In the genomic region with DNA sequence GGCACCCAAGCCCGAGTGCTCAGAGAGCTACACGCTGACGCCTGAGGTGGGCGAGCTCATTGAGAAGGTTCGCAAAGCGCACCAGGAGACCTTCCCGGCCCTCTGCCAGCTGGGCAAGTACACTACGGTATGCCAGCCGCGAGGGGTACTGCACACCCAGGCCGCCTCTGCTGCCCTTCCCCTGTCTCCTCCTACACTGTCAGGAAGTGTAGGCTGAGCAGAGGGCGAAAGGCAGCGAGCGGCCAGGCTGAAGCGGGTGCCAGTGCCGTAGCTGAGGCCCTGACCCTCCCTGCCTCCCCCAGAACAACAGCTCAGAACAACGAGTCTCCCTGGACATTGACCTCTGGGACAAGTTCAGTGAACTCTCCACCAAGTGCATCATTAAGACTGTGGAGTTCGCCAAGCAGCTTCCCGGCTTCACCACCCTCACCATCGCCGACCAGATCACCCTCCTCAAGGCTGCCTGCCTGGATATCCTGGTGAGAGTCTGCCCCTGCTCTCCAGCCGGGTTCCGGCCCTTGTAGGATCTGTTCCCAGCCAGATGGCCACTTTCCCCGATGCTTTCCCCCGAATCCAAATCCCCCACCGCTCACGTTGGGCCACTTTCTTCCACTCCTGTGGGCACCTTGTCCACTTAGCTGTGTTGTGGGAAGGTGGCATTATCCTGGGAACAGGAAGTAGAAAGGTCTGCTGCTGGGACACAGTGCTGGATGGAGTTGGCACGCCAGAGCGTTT, we compare ENCODE assay signal across 8 mouse cellular contexts. TPM values are rescaled to one million over a fixed set of nuclear protein-coding genes. Genes with fewer than 3 reads are reported as not detected.
DNase-seq lines count a peak whose midpoint lies in the region; ATAC-seq and TF ChIP-seq lines count a peak whose summit lies in the region.

No protein-coding gene starts in this region.

- intact Hi-C loops in left cerebral cortex, adult 2 months (cut with DNase I) = loop anchor here (10.0 kb wide), 1 partner anchor 1344 kb away; a partner anchor contains a TSS

- no peak for TF ChIP-seq POLR2A in lung, adult 2 months (IDR thresholded peaks at IDR 0.05; ENCODE audit: borderline replicate concordance, extremely low read depth, low read depth, low read length)

- peak overlapping the region; percentile 42 for H3K4me2 ChIP-seq in hindbrain, embryonic 15.5 days

- no peak overlapping the region for H3K4me3 ChIP-seq in left cerebral cortex, adult 2 months
- peak overlapping the region; percentile 39; the same call in 1 of the 2 replicates for H3K4me3 ChIP-seq in embryonic facial prominence, embryonic 10.5 days
- no peak overlapping the region for H3K4me3 ChIP-seq in hindbrain, embryonic 15.5 days
- H3K4me3 ChIP-seq in lung, adult 2 months (replicated peaks; ENCODE audit: extremely low read depth, low read depth, low read length) = no peak overlapping the region

- WGBS in embryonic facial prominence, embryonic 10.5 days = 77% methylated on average over 29 of the region's 29 CpGs
- WGBS in hindbrain, embryonic 15.5 days = 34% methylated on average over 29 of the region's 29 CpGs
- WGBS in lung, adult 2 months = 71% methylated on average over 29 of the region's 29 CpGs

- no peaks in the 10 kb centered on the region for H3K9me3 ChIP-seq in embryonic facial prominence, embryonic 10.5 days
- H3K9me3 ChIP-seq in hindbrain, embryonic 15.5 days = no peaks in the 10 kb centered on the region

- peaks cover 88% of the 10 kb centered on the region for H3K36me3 ChIP-seq in embryonic facial prominence, embryonic 10.5 days (replicated peaks)
- H3K36me3 ChIP-seq in hindbrain, embryonic 15.5 days = peaks cover 9% of the 10 kb centered on the region

- H3K27ac ChIP-seq in left cerebral cortex, adult 2 months = peak overlapping the region; percentile 12; the same call in 1 of the 2 replicates
- peak overlapping the region; percentile 78 for H3K27ac ChIP-seq in embryonic facial prominence, embryonic 10.5 days (replicated peaks)
- H3K27ac ChIP-seq in hindbrain, embryonic 15.5 days (replicated peaks) = peak overlapping the region; percentile 85

- peak in 1 of 2 experiments; percentile 18 for DNase-seq in left cerebral cortex, adult 2 months (ENCODE audit: extremely low spot score in 1 of 2, low spot score in 2 of 2)
- DNase-seq in left cerebral cortex, adult 11 months (ENCODE audit: low spot score) = no peak
- no peak for DNase-seq in embryonic facial prominence, embryonic 10.5 days (ENCODE audit: low spot score)
- DNase-seq in naive thymus-derived CD4-positive, alpha-beta T cell, adult 2 months (ENCODE audit: low read depth) = peak; percentile 16
- no peak for DNase-seq in lung, adult 2 months
- DNase-seq in layer of hippocampus, adult 9-10 months (ENCODE audit: low spot score) = no peak

- no peak for ATAC-seq in hindbrain, embryonic 15.5 days (ENCODE audit: low FRiP score, low read depth)
- no peak for ATAC-seq in inflammation-experienced regulatory T-cells, adult 6 months

- H3K9ac ChIP-seq in hindbrain, embryonic 15.5 days = no peak overlapping the region

- no peak for TF ChIP-seq CTCF in left cerebral cortex, adult 2 months (IDR thresholded peaks at IDR 0.05)
- TF ChIP-seq CTCF in lung, adult 2 months (IDR thresholded peaks at IDR 0.05; ENCODE audit: insufficient read depth, low read length) = no peak

- peaks cover 68% of the 10 kb centered on the region for H3K4me1 ChIP-seq in embryonic facial prominence, embryonic 10.5 days
- peaks cover 64% of the 10 kb centered on the region for H3K4me1 ChIP-seq in hindbrain, embryonic 15.5 days (replicated peaks)
- peaks cover 31% of the 10 kb centered on the region for H3K4me1 ChIP-seq in lung, adult 2 months (ENCODE audit: control insufficient read depth, insufficient read depth, low read length)

- H3K27me3 ChIP-seq in embryonic facial prominence, embryonic 10.5 days (replicated peaks; ENCODE audit: low read depth, poor library complexity, severe bottlenecking) = no peaks in the 10 kb centered on the region
- no peaks in the 10 kb centered on the region for H3K27me3 ChIP-seq in hindbrain, embryonic 15.5 days

RNA-seq across cellular contexts. Expression of a gene that starts 12.5 kb away (rescaled TPM):
- 1 to 10 TPM; 1.4 to 3.2 TPM for total RNA-seq in left cerebral cortex, adult 2 months (2021)
- polyA plus RNA-seq in embryonic facial prominence, embryonic 10.5 days (2016; fragmentation: Nextera tagmentation; extraction: Ambion mirVana) = 0.25 TPM in 1 of 2 replicates, not detected in the other
- 1.8 and 3.1 TPM in 2 replicates for polyA plus RNA-seq in hindbrain, embryonic 15.5 days (2015; fragmentation: Nextera tagmentation; extraction: Ambion mirVana)
- not detected for polyA plus RNA-seq in inflammation-experienced regulatory T-cells, adult 6 months (2017; shearing (Covaris generic))
- polyA plus RNA-seq in lung, adult 2 months (2012; rRNA removed) = 0.29 and 0.40 TPM in 2 replicates

RNA-seq across cellular contexts. Expression of a gene that starts 42.7 kb away (rescaled TPM):
- 10 to 100 TPM; 14.0 to 18.7 TPM for total RNA-seq in left cerebral cortex, adult 2 months (2021)
- 34.0 and 35.6 TPM in 2 replicates for polyA plus RNA-seq in embryonic facial prominence, embryonic 10.5 days (2016; fragmentation: Nextera tagmentation; extraction: Ambion mirVana)
- polyA plus RNA-seq in hindbrain, embryonic 15.5 days (2015; fragmentation: Nextera tagmentation; extraction: Ambion mirVana) = 11.4 and 16.8 TPM in 2 replicates
- polyA plus RNA-seq in inflammation-experienced regulatory T-cells, adult 6 months (2017; shearing (Covaris generic)) = 1 to 10 TPM; 7.4 to 8.1 (median 7.6) TPM
- polyA plus RNA-seq in lung, adult 2 months (2012; rRNA removed) = 59.0 and 62.2 TPM in 2 replicates

RNA-seq across cellular contexts. Expression of a gene that starts 53.6 kb away (rescaled TPM):
- total RNA-seq in left cerebral cortex, adult 2 months (2021) = 1 to 10 TPM in 1 of 2 experiments, under 1 TPM in 1; 0.66 to 1.0 TPM
- 332 and 336 TPM in 2 replicates for polyA plus RNA-seq in embryonic facial prominence, embryonic 10.5 days (2016; fragmentation: Nextera tagmentation; extraction: Ambion mirVana)
- 43.7 and 56.9 TPM in 2 replicates for polyA plus RNA-seq in hindbrain, embryonic 15.5 days (2015; fragmentation: Nextera tagmentation; extraction: Ambion mirVana)
- 100 to 1,000 TPM in 1 of 3 experiments, 10 to 100 TPM in 2; 34.9 to 332 (median 36.3) TPM for polyA plus RNA-seq in inflammation-experienced regulatory T-cells, adult 6 months (2017; shearing (Covaris generic))
- polyA plus RNA-seq in lung, adult 2 months (2012; rRNA removed) = 0.58 and 1.4 TPM in 2 replicates

Comparison
In these comparisons a context has a peak if more than half of its experiments do, and no peak if none do; other contexts are left out.
1. H3K27ac ChIP-seq: peak in every context shown above with its lines; median percentile 85 in hindbrain, embryonic 15.5 days; 78 in embryonic facial prominence, embryonic 10.5 days; 12 in left cerebral cortex, adult 2 months.
2. RNA of a gene that starts 53.6 kb away (polyA plus RNA-seq): 332 to 336 TPM in embryonic facial prominence, embryonic 10.5 days, 43.7 to 56.9 TPM in hindbrain, embryonic 15.5 days and 34.9 to 332 TPM in inflammation-experienced regulatory T-cells, adult 6 months; 0.58 to 1.4 TPM in lung, adult 2 months; every median in the first group is over 10 times any median in the second.